Mouse (Mus musculus) right cerebral cortex, postnatal 14 days (tissue): ENCODE results near the gene Tmem25.

Experiments used
- DNase-seq: peaks from one replicate; pipeline ENCODE4 v3.0.0; 2022

The Tmem25 gene

DNA sequence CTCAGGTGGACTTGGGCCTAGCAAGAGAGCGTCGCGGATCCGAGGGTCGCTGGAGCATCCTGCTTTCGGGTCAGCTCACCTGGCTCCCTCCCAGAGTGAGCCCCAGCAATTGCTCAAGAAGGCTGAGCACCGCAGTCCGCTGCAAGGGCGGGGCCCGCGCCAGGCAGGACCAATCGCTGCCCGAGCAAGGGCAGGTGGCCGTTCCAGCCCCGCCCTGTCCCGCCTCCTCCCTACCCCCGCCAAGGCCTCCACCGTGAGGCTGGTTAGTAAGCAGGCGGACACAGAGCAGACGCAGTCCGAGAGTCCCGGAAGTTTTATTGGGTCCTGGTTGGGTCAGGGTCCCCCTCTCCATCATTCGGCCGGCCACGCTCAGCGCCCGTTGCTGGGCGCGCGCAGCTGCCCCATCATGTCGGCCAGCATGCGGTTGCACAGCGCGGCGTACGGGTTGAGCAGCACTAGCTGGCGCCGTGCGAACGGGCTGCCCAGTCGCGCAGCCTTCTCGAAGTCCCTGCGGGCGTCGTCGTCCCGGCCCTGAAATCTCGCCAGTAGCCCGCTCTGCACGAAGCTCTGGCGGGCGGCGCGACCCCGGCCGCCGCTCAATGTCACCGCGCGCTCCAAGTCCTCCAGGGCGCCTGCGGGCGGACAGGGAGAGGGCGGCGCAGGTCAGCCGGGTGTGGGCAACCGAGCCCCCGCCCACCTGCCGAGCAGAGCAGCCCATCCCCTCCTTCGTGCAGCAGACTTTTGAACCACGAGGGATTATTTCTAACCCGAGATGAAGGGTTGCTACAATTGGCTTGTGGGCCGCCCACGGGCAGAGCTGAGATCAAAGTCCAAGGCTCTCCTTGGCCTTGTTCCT is at the start of gene Tmem25:
TSS of gene Tmem25 (minus strand) at position 206 of the 856 bp plus-strand sequence.
- DNase-seq: peak; percentile 88

DNA sequence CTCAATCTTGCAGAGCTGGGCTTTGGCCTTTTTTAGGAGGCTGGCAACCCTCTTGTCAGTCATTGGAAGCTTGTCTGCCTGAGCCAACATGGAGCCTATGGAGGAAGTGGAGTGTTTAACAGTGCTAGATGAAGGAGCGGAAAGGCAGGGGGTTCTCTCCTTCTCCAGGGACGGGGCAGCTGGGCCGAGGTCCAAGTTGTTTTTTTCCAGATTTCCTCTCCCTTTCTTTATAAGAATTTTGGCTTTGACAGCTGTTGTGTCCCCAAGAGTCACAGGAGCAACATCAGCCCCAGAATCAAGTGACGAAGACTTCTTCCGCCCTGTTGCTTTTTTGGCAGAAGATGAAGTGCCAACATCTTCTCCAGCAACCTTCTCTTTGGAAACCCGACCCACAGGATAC is 48.3 kb upstream of the Tmem25 start:
- no peak for DNase-seq

DNA sequence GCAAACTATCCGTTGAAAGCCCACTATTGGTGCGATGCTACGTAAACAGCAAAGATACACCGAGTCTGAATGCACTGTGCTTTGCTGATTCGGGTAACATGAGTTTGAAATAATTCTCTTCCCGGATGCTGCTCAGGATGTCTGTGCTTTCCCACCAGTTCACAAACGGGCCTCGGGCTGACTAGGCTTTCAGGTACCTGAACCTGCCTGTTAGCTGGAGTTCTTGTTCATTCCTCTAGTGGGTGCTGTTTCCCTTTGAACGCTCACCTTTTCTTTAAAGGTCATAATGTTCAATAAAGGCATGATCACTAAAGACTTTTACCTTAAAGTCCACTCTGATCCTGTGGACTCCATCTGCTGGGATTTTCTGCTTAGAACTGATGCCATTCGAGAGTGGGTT is 42.1 kb upstream of the Tmem25 start:
- no peak for DNase-seq

DNA sequence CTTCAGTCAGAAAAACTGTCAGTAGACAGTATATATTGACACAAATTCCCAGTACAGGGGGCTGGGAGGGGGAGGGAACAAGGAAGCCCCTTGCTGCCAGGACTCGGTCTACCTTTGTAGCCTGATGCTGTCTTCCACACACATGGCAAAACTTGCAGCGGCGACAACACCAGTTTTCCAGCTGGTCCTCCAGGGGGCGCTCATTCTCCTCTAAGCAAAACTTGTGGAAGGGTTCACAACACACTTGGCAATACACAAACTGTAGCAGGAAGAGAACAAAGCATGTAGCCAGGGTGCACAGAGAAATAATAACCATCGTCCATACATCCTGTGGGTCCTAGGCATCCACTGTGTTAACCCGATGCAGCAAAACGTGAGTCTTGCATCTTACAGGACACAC is 37.3 kb upstream of the Tmem25 start:
- DNase-seq: peak; percentile 78

DNA sequence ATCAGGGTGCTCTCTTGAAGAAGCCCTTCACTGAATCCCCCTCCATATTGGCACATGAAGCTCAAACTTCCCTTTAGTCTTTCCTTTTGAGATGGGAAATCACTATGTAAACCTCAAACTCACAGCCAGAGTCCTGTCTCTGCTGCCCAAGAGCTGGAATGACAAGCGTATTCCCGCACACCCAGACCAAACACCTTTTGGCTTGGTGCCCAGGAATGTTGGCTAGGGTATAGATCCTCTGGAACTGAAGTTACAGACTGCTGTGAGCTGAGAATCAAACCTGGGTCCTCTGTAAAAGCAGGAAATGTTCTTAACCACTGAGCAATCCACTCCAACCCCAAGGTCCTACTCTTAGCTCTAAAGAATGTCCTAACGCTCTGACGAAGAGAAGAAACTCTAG is 33.2 kb upstream of the Tmem25 start:
- no peak for DNase-seq

DNA sequence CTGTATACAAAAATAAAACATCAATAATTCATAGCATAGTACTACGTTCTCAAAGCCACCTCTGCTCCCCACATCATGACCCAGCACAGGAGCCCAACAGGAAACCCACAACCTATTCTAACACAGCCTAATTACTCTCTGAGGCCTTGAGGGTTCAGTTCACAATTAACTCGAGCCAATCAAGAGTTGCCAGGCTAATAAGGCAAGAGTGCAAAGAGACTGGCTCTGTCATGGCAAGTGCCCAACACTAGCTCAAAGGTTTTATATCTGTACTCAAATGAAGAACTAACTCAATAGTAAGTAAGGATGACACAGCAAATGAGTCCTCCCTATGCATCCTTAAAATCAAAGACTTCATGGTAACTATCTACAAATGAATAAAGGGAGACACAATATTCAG is 31.4 kb upstream of the Tmem25 start:
- DNase-seq: no peak

DNA sequence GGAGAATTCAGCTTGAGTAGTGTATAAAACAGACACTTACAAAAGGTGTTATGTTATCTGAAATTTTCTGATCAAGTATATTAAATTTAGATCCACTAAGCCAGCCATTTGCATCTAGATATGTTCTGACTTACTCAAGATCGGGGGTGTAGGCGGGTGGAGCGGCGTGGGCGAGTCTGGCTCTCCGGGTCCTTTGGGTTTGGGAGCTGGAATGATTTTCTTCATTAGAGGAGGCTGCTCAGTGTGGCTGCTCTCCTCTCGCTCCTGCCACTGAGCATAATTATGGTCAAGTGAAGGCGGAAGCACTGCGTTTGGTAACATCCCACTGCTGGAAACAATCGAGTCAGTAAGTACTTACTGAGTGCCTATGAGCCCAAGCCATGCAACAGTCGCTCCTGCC is 29.8 kb upstream of the Tmem25 start:
- DNase-seq: no peak

DNA sequence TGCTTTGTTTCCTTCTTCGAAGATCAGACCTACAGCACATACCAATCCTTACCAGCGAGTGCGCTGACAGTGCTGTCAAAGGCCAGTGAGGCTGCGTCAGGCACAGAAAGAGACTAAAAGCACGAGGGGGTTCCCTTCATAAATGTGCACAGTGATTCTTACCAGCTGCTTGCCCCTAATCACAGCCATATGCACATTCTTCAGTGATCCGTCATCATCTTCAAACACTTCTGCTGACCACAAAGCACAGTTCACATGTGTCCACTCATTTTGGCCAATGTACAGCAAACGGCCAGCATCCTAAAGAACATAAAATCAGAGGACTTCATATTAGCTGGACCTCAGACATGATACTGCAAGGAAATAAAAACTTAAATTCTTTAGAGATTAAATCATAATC is 27.6 kb upstream of the Tmem25 start:
- DNase-seq: no peak

DNA sequence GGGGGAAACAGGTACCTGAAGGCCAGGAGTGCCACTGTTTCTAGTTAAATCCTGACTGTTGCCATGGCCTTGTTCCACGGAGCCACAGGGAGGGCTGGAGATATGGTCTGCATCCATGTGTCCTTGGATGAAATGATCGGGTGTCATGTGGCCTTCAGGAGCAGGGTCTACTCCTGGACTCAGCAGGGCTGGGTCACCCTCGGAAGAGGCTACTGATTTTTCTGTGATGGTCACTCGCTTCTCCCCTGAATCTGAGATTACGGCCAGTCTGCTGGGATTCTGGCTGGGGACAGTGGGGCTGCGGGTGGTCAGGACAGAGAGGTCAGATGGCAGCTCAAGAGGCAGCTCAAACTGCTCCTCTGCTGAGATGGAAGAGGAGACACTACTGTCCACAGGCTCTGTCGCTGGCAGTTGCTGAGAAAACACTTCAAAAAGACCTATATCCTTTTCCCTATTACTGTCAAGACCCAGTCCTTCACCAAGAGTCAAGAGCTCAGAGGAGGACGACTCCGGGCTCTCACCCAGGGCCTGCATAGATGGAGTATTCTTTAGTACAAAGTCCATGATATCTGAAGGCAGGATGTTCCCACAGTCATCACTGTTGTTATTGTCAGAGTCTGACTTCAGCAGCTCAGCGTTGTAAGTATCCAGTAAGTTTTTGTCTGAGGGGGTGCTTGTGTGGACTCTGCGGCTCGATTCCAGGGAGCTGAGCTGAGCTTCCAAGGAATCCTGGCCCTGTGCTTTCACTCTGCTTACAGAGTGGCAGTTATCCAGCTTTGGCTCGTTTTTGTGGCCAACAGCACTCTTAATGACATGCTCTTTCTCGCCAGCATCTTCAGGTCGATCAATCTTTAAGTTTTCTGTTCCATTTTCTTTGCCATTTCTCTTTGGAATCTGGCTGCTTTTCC is 21.1 kb upstream of the Tmem25 start:
- no peak for DNase-seq

DNA sequence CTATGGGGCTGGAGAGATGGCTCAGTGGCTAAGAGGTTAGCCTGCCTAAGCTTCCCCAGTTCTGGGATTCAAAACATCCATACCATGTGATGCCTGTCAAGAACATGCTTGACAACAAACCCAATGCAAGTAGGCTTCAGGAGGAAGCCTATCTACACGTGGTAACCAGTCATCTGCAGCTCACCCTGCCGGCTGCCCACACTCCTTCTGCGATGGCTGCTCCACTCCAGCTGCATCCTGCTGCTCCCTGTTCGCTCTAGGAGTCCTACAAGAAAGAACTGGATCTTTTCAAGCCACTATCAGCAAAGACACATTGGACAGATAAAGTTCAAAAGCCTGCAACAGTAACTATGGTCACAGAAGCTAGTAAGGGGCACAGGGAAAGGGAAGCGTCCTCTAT is 18.4 kb upstream of the Tmem25 start:
- DNase-seq: no peak

DNA sequence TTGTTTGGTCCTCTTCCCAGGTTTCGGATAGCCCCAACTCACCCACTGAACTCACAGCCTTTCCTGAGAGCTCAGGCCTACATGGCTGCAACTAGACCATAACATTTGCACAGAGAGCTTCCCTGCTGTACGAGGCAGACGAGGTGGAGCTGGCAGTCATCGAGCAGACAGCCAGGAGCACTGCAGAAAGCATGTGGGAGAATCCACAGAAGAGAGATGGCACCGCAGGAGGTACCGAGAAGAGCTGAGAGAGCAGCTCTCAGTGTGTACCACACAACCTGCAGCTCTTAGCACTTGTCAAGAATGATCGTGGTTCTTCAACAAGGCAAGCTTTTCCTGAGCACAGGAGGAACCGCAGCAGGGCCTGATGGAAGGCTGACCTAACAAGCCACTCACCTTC is 15.1 kb upstream of the Tmem25 start:
- no peak for DNase-seq

DNA sequence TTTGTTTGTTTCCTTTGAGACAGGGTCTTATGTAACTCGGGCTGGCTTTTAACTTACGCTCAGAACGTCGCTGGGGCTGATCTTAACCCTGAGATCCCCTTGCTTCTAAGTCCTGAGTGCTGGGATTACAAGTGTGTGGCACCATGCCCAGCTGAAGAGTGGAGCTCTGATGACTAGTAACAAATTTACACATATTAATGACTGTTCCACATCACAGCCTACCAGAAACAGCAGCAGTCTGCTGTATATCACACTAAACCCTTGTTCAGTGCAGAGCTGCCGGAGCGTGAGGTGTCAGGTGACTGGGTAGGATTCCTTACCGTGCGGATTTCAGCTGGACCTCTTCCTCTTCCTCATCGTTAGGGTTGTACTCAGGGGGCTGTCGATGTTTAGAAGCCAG is 11.2 kb upstream of the Tmem25 start:
- no peak for DNase-seq

DNA sequence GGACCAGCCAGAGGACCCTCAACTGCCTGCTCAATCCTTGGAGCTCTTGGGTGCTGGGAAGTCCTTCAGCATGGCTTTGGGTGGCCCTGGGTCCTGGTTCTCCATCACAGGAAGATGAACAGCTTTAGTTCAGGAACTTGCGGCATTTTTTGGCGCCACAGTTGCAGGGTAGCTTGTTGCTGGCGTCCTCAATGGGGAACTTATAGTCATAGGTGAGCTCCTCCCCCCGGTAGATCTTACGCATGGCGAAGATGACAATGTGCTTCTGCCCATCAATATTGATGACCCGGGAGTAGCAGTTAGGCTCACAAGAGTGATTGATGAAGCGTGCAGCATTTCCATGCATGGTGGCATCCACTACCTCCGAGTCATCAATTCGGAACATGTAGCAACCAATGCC is 8.7 kb upstream of the Tmem25 start:
- no peak for DNase-seq

DNA sequence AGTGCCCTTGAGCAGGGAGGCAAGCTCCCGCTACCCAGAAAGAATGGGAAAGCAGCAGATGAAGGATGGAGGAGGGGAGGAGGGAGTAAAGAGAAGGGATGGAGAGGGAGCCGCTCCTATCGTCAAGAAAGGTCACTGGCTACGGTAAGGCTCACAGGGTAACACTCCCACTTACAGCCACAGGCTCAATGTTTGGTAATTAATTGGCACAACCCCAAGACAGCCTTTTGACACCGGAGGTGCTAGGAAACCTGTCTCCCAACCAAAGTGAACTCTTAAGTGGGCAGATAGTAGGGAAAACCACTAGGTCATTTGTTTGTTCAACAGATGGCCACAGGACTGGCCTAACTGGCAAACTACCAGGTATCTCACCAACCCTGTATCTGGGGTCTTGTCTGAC is 8.0 kb upstream of the Tmem25 start:
- no peak for DNase-seq

DNA sequence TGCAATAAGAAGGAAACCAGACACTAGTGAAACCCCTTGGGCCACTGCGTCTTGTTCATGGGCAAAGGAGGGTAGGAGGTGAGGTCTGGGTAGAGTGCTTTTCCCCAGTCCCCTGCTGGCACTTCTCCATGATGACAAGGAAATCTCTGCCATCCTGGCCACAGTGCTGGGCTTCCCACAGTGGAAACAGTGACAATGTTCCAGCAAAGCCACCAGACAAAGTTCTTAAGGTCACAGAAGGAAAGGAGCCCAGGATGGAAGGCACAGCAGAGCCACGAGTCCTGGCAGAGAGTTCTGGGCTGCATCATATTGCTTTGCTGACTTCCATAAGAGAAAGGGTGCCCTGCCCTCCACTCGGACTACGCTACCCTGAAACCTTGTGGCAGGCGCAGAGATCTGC is 6.4 kb upstream of the Tmem25 start:
- DNase-seq: no peak

DNA sequence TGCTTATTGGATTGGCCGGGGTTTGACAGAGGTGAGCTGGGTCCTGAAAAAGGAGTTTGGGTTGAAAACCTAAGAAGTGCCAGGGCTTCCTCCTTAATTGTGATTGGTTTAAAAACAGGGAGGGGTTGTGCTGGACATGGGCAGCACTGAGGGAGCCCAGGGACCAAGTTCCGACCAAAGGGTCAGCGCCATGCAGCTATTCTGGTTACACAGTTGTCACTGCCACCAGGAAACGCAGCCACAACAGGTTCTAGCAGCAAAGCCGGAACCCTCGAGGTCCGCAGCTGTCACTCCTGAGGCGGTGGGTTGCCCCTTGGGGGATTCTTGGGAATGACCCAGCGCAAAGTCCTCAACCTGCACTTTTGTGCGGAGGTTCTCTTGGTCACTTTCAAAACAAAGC is 5.6 kb upstream of the Tmem25 start:
- no peak for DNase-seq

DNA sequence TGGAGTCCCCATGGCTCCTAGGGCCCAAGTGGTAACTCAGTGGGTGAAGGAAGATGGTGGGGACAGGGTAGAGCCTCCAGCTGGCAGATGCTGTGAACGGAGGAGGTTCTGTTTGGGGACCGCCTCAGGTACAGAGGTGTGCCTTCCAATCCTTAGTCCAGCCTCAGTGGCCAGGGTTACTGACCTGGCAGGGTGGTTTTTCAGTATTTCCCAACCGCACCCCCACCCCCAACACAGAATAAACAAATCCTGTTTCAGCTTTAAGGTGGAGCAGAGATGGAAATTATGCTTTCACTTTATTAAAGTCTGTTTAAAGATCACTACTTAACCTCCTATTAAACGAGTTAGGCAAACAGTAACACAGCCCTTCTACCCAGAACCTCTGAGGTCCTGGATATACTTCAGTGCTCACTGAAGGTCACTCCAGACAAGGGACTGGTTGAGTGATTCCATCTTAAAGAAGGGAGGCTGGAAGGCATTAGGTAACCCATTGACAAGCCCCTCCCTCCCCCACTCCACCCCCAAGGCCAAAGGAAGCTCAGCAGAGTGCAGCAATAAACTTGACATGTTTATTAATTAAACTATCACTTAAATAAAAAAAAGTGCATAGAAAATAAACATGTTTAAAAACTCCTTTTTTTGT is 3.8 kb upstream of the Tmem25 start, which contains the start of gene Ttc36:
TSS of gene Ttc36 (minus strand) at position 265 of the 643 bp plus-strand sequence.
- no peak for DNase-seq

DNA sequence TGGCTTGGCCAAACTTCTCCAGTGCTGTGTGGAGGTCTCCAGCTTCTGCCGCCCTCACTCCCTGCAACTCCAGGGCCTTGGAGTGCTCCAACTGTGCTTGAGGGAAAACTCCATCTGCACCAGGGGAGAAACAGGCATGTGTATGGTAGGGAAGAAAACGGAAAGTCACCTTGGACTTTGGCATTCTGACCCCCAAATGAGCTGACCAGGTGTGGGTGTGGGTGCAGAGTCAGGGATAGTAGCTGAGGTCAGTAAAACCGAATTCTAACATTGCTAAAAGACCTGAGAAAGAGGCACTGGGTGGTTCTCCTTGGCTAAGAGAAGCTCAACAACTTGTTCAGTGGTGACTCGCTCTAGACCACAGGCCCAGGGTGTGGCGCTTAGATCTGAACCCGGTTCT is 2.6 kb upstream of the Tmem25 start:
- no peak for DNase-seq

DNA sequence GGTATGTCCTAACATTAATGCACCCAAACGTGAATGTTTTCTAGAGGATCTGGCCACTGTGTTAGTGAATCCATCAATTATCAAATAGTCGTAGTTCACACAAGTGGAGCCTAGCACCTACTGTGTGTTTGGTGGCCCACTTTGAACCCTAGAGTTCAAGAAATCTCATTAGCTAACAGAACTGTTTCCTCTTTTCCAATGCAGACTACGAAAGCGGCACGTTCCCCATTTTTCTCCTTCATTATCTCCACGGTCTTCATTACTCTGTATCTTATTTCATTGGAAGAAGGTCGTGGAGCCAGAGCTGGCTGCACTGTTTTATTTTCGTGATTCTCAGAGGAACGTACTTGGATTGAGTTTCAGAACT is 834 bp upstream of the Tmem25 start:
- no peak for DNase-seq

DNA sequence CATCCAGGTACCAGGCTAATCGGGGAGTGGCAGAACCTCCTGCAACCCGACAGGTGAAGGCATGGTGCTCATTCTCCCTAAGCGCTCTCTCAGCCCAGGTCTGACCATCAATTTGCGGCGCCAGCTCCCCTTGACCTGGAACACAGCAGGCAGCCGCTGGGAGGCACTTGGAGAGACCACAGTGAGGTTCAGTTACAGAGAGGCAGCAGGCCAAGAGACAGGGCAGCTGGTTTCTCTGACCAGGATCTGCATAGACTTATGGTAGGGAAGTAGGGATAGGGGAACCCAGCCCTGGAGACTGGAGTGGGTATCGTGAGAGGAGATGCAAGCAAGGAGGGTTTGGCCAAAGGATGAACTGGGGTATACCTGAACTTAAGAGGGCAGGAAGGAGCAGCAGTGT is 809 bp downstream of the Tmem25 start:
- no peak for DNase-seq

DNA sequence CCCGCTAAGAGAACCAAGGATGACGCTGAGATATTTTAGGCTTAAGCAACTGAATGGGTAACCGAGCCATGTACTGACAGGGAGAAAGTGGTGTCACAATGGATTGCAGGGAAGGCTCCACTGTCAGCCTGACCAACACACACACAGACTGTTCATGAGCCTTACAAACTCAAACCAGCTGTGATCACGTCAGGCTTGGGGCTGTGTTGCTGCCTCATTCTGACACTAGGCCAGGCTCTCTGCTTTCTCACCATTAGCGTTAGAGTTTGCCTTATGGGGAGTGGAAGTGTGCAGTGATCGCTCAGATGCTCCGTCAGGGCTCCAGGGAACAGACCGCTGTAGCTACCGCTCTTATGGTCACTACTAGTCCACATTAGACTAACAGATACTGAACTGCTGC is 6.3 kb downstream of the Tmem25 start:
- no peak for DNase-seq

DNA sequence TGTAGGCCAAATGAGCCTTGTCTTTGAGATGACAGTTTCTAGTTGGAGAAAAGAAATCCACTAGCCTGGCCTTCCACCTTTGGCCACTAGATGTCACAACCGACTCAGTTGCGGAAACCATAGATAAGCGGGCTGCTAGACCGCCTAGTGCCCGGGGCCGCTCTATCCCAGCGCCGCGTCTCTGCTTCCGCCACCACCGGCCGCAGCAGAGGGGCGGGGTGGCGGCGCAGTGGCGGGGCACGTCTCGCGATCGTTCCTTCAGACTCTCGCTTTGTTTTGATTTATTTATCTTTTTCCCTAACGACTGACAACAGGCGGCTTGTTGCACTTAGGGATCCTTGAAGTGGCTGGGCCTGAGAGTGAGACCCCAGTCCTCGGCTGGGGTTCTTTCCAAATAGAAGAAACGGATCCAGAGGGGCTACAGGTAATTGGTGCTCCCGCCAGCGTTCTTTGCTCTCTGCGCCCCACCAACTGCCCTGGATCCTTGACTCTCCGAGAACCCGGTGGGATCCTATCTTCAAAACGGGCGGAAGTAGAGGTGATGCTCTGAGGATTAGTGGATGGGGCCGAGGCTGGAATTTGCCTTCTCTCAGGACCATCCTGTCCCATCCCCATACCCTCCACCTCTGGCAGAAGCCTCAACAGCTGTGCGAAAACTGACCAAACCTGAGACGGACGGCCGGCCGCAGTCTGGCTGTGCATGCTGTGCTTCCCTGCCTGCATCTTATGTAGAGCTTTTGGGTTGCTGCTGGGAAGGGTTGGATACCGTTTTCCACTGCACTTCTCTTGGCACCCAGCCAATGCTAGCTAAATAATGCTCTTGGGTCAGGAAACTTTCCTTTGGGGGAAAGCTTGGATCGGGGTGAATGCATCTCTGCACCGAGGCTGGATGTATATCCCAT is 26.1 kb downstream of the Tmem25 start:
- peak; percentile 95 for DNase-seq

DNA sequence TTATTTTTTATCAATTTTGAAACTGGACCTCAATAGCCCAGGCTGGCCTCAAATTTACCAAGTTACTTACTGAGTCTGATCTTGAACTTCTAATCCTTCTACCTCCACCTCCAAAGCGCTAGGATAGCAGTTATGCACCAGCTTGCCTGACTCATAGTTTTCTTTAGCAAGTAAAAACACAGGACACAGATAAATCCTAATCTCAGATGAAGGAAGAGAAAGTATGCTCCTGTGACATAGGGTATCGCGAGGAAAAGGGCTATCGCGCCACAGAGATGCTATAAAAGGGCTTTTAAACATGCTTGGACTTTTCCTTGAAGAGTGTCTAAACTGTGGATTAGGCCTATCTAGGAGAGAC is 26.7 kb downstream of the Tmem25 start:
- DNase-seq: no peak
